Mouse (Mus musculus) stomach, embryonic 14.5 days (tissue): ENCODE data around the gene Sh2d6. TPM values are rescaled to one million over a fixed set of nuclear protein-coding genes. Genes with fewer than 3 reads are reported as not detected.

Experiments used
- ATAC-seq: fragments of 200-750 bp; cut with Nextera tagmentation; 2 replicates; pipeline ENCODE4 v1.8.0; 2017; ENCODE audit warnings: low read depth, moderate TSS enrichment; ENCODE audit not compliant: insufficient number of reproducible peaks, insufficient read depth, low FRiP score
- H3K27ac ChIP-seq: fragments of 300-500 bp; sonication (generic); 2 replicates; pipeline ENCODE4 v1.5.1; 2014; ENCODE audit warnings: mild to moderate bottlenecking, low read length, moderate library complexity, mixed read lengths
- H3K27me3 ChIP-seq: fragments of 300-500 bp; sonication (generic); 2 replicates; pipeline ENCODE4 v1.6.1; 2014; ENCODE audit warnings: low read length, control low read depth, mixed read lengths; ENCODE audit not compliant: control insufficient read depth, insufficient read depth
- H3K36me3 ChIP-seq: fragments of 300-500 bp; sonication (generic); 2 replicates; pipeline ENCODE4 v1.6.1; 2014; ENCODE audit warnings: mild to moderate bottlenecking, control low read depth, low read length, moderate library complexity, mixed read lengths; ENCODE audit not compliant: control insufficient read depth, insufficient read depth
- H3K4me1 ChIP-seq: fragments of 300-500 bp; sonication (generic); 2 replicates; pipeline ENCODE4 v1.6.1; 2014; ENCODE audit warnings: low read length, control low read depth, mixed read lengths; ENCODE audit not compliant: control insufficient read depth, insufficient read depth
- H3K4me2 ChIP-seq: fragments of 300-500 bp; sonication (generic); replicated peaks from 2 replicates; pipeline ENCODE4 v1.6.1; 2014; ENCODE audit warnings: low read depth, low read length, control low read depth
- H3K4me3 ChIP-seq: fragments of 300-500 bp; sonication (generic); 2 replicates; pipeline ENCODE4 v1.5.1; 2014; ENCODE audit warnings: low read depth, low read length, control low read depth
- H3K9ac ChIP-seq: fragments of 300-500 bp; sonication (generic); replicated peaks from 2 replicates; pipeline ENCODE4 v1.6.1; 2014; ENCODE audit warnings: low read depth, mild to moderate bottlenecking, control low read depth, low read length, moderate library complexity, mixed read lengths
- H3K9me3 ChIP-seq: fragments of 300-500 bp; sonication (generic); 2 replicates; pipeline ENCODE4 v1.6.1; 2016; ENCODE audit warnings: low read depth, low read length, control low read depth; ENCODE audit not compliant: control insufficient read depth
- WGBS: fragments of 180-500 bp; shearing (Covaris S2); extraction: QIAGEN DNeasy Blood & Tissue Kit; methylation state at CpG from one replicate; pipeline ENCODE4 v1.1.7; 2014; 5-methylcytosine and 5-hydroxymethylcytosine counted together
- polyA plus RNA-seq: library from polyadenylated mRNA; unstranded; fragments of >200 nt; fragmentation: Nextera tagmentation; extraction: Ambion mirVana; gene quantifications from 2 replicates; pipeline ENCODE4 v1.2.1, GENCODE M21; 2014

Sh2d6 gene
- 0.32 TPM in 1 of 2 replicates, not detected in the other for polyA plus RNA-seq

DNA sequence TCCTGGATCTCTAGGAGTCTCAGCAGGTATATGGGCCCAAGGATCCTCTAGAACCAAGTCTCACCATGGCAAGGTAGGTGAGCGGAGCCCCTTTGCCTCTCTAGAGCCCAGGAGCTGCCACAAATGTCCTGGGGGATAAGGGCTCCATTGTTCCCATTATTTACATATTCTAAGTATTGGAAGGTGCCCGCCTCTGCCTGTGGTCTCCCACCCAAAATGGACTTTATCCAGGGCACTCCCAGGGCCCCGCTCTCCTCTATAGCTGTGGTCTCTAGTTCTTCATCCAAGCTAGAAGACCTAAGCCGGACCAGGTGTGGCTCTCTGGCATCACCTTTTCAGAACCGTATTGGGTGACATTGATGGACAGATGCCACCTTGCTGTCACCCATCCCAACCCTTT lies at the start of gene Sh2d6:
TSS of gene Sh2d6 (minus strand) at position 101 of the 400 bp plus-strand sequence.
- Histone ChIP-seq H3K27me3 (no peaks in the 10 kb centered on the region), H3K9me3 (no peaks in the 10 kb centered on the region), H3K9ac (no peak within 1 kb of the TSS), H3K36me3 (no peaks in the 10 kb centered on the region), H3K4me1 (peaks cover 9% of the 10 kb centered on the region), H3K4me2 (no peak within 1 kb of the TSS), H3K27ac (no peak within 1 kb of the TSS), H3K4me3 (no peak within 1 kb of the TSS)
- WGBS, result 88% methylated on average over 5 of the region's 5 CpGs
- no peak for ATAC-seq

GRCm38 (mm10) chr6:72570644-72571397 lies 49.3 kb upstream of the Sh2d6 start:
- H3K4me3 ChIP-seq, result no peak overlapping the region
- no peaks in the 10 kb centered on the region for H3K4me1 ChIP-seq
- H3K9me3 ChIP-seq, result no peaks in the 10 kb centered on the region
- H3K36me3 ChIP-seq, result peaks cover 5% of the 10 kb centered on the region; the same call in 1 of the 2 replicates
- WGBS, result 86% methylated on average over 10 of the region's 10 CpGs
- no peaks in the 10 kb centered on the region for H3K27me3 ChIP-seq
- no peak for ATAC-seq
- H3K27ac ChIP-seq, result no peak overlapping the region
- H3K4me2 ChIP-seq, result no peak overlapping the region
- H3K9ac ChIP-seq, result no peak overlapping the region

GRCm38 (mm10) chr6:72568736-72569135 lies 47.2 kb upstream of the Sh2d6 start:
- H3K4me3 ChIP-seq, result no peak overlapping the region
- no peaks in the 10 kb centered on the region for H3K9me3 ChIP-seq
- H3K27me3 ChIP-seq, result no peaks in the 10 kb centered on the region
- ATAC-seq, result no peak
- H3K36me3 ChIP-seq, result peaks cover 5% of the 10 kb centered on the region; the same call in 1 of the 2 replicates
- WGBS, result 90% methylated on average over 10 of the region's 10 CpGs
- H3K27ac ChIP-seq, result no peak overlapping the region
- H3K9ac ChIP-seq, result no peak overlapping the region
- H3K4me2 ChIP-seq, result no peak overlapping the region
- H3K4me1 ChIP-seq, result no peaks in the 10 kb centered on the region

DNA sequence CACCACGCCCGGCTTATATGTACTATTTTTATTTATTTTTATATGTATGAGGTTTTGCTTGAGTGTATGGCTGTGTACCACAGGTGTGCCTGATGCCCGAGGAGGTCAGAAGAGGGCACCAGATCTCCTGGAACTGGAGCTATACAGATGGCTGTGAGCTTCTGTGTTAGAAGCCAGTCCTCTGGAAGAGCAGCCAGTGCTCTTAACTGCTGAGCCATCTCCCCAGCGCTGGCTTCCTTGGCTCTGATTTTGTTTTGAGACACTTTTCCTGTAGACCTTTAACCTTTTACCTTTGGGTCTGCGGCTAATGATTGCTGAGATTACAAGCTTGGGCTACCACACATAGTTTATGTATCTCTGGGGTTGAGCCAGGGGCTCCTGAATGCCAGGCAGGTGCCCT lies 46.0 kb upstream of the Sh2d6 start:
- H3K27ac ChIP-seq, result no peak overlapping the region
- 86% methylated on average over 5 of the region's 5 CpGs for WGBS
- peaks cover 5% of the 10 kb centered on the region; the same call in 1 of the 2 replicates for H3K36me3 ChIP-seq
- no peaks in the 10 kb centered on the region for H3K9me3 ChIP-seq
- no peak overlapping the region for H3K9ac ChIP-seq
- no peak for ATAC-seq
- H3K4me1 ChIP-seq, result no peaks in the 10 kb centered on the region
- H3K4me3 ChIP-seq, result no peak overlapping the region
- no peaks in the 10 kb centered on the region for H3K27me3 ChIP-seq
- H3K4me2 ChIP-seq, result no peak overlapping the region

- Histone ChIP-seq H3K9me3 (no peaks in the 10 kb centered on the region), H3K4me2 (no peak overlapping the region), H3K4me3 (no peak overlapping the region), H3K27ac (no peak overlapping the region), H3K9ac (no peak overlapping the region), H3K27me3 (no peaks in the 10 kb centered on the region), H3K36me3 (peaks cover 5% of the 10 kb centered on the region; the same call in 1 of the 2 replicates), H3K4me1 (no peaks in the 10 kb centered on the region)
- 1% methylated on average over 4 of the region's 4 CpGs for WGBS
- ATAC-seq, result peak; percentile 57; the same call in 1 of the 2 replicates
Observed at GRCm38 (mm10) chr6:72566044-72566443, 44.5 kb upstream of the Sh2d6 start.

GRCm38 (mm10) chr6:72565506-72565905 lies 44.0 kb upstream of the Sh2d6 start:
- H3K27me3 ChIP-seq, result no peaks in the 10 kb centered on the region
- H3K9me3 ChIP-seq, result no peaks in the 10 kb centered on the region
- no peak overlapping the region for H3K4me3 ChIP-seq
- no peak overlapping the region for H3K27ac ChIP-seq
- no peaks in the 10 kb centered on the region for H3K4me1 ChIP-seq
- no peak for ATAC-seq
- H3K4me2 ChIP-seq, result no peak overlapping the region
- H3K9ac ChIP-seq, result no peak overlapping the region
- 68% methylated on average over 7 of the region's 7 CpGs for WGBS
- peaks cover 5% of the 10 kb centered on the region; the same call in 1 of the 2 replicates for H3K36me3 ChIP-seq

DNA sequence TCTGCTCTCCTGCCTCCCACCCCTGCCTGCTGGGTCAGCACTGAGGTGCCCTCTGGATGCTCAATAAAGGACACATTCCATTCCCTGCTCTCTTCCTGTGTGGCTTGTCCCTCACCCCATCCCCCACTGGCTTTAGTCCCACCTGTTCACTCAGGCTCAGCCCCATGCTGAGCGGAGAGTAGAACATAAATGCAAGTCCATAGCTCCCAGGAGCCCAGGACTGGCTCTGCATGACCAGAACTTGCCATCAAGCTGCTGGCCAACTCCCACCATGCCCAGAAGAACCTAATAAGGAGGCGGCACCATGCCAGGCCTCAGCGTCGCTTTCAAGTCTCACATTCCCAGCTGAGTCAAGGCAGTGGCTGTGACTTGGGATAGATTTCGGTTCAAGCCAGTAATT lies 41.4 kb upstream of the Sh2d6 start:
- no peak overlapping the region for H3K27ac ChIP-seq
- 0 out of 2 replicates have a peak, but pooled peaks cover under 1% of the 10 kb centered on the region for H3K36me3 ChIP-seq
- WGBS, result 74% methylated on average over 5 of the region's 5 CpGs
- no peaks in the 10 kb centered on the region for H3K9me3 ChIP-seq
- H3K9ac ChIP-seq, result no peak overlapping the region
- ATAC-seq, result no peak
- H3K4me1 ChIP-seq, result no peaks in the 10 kb centered on the region
- H3K4me2 ChIP-seq, result no peak overlapping the region
- no peaks in the 10 kb centered on the region for H3K27me3 ChIP-seq
- H3K4me3 ChIP-seq, result no peak overlapping the region

DNA sequence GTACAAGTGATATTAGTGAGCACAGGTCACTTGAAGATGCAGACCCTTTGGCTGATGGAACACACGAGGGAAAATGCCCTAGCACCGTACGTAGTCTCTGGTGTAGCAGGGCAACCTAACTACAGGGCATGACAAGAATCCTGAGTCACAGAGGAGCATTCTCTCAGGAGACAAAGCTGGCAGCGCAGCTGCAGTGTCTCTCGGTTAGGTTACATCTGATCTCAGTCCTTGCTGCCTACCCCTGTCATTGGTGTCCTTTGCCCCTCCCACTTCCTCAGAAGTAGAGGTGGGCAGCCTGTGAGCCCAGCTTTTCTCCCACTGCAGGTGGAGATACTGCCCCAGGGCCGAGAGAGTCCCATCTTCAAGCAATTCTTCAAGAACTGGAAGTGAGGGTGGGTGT lies 41.0 kb upstream of the Sh2d6 start:
- Histone ChIP-seq H3K9ac (no peak overlapping the region), H3K27me3 (no peaks in the 10 kb centered on the region), H3K4me2 (no peak overlapping the region), H3K4me1 (no peaks in the 10 kb centered on the region), H3K27ac (no peak overlapping the region), H3K36me3 (no peaks in the 10 kb centered on the region), H3K9me3 (no peaks in the 10 kb centered on the region), H3K4me3 (no peak overlapping the region)
- 41% methylated on average over 6 of the region's 6 CpGs for WGBS
- ATAC-seq, result no peak
